Mouse (Mus musculus): ENCODE data around the gene Zfp386.
"Not testable (repeated sequence)": the region's sequence is repeated elsewhere in the genome, so short reads cannot be mapped to it uniquely, and the experiment has no call there.

Zfp386 gene

GRCm38 (mm10) chr12:116047440-116048377, at the start of gene Zfp386:
Gene Zfp386, plus strand, starts transcription at chr12:116047724.
- DNase-seq (ENCODE audit: low read depth, low spot score): peak; percentile 99

- DNase-seq (ENCODE audit: low read depth, low spot score): not testable (repeated sequence)
These were observed 47.7 kb upstream of the Zfp386 start for GRCm38 (mm10) chr12:115999784-116000183.

- DNase-seq (ENCODE audit: low read depth, low spot score): not testable (repeated sequence)
These were observed 44.6 kb upstream of the Zfp386 start for GRCm38 (mm10) chr12:116002946-116003345.

- DNase-seq (ENCODE audit: low read depth, low spot score): no peak
These were observed 36.7 kb upstream of the Zfp386 start for GRCm38 (mm10) chr12:116010812-116011211.

GRCm38 (mm10) chr12:116028095-116028494, 19.4 kb upstream of the Zfp386 start:
- no peak for DNase-seq (ENCODE audit: low read depth, low spot score)

- no peak for DNase-seq (ENCODE audit: low read depth, low spot score)
These were observed 12.2 kb upstream of the Zfp386 start for GRCm38 (mm10) chr12:116035346-116035745.

GRCm38 (mm10) chr12:116044785-116045184, 2.7 kb upstream of the Zfp386 start:
- no peak for DNase-seq (ENCODE audit: low read depth, low spot score)

- no peak for DNase-seq (ENCODE audit: low read depth, low spot score)
These were observed 1.2 kb downstream of the Zfp386 start for GRCm38 (mm10) chr12:116048766-116049165.

- no peak for DNase-seq (ENCODE audit: low read depth, low spot score)
These were observed 1.7 kb downstream of the Zfp386 start for GRCm38 (mm10) chr12:116049236-116049635.

- peak; percentile 59 for DNase-seq (ENCODE audit: low read depth, low spot score)
These were observed 2.2 kb downstream of the Zfp386 start for GRCm38 (mm10) chr12:116049701-116050100.

GRCm38 (mm10) chr12:116054342-116054741, 6.8 kb downstream of the Zfp386 start:
- DNase-seq (ENCODE audit: low read depth, low spot score): no peak

GRCm38 (mm10) chr12:116056112-116056511, 8.6 kb downstream of the Zfp386 start:
- DNase-seq (ENCODE audit: low read depth, low spot score): no peak

- no peak for DNase-seq (ENCODE audit: low read depth, low spot score)
These were observed 14.2 kb downstream of the Zfp386 start for GRCm38 (mm10) chr12:116061561-116062193.

GRCm38 (mm10) chr12:116062194-116062583, 14.7 kb downstream of the Zfp386 start:
- DNase-seq (ENCODE audit: low read depth, low spot score): no peak

GRCm38 (mm10) chr12:116063020-116063419, 15.5 kb downstream of the Zfp386 start:
- no peak for DNase-seq (ENCODE audit: low read depth, low spot score)

GRCm38 (mm10) chr12:116071023-116071422, 23.5 kb downstream of the Zfp386 start:
- DNase-seq (ENCODE audit: low read depth, low spot score): peak; percentile 74

- DNase-seq (ENCODE audit: low read depth, low spot score): peak; percentile 62
These were observed 29.7 kb downstream of the Zfp386 start, which contains the start of gene Vipr2 for GRCm38 (mm10) chr12:116077074-116077854. Gene Vipr2, plus strand, starts transcription at chr12:116077726.

- DNase-seq (ENCODE audit: low read depth, low spot score): no peak
These were observed 30.4 kb downstream of the Zfp386 start for GRCm38 (mm10) chr12:116077855-116078366.

GRCm38 (mm10) chr12:116083125-116083524, 35.6 kb downstream of the Zfp386 start:
- no peak for DNase-seq (ENCODE audit: low read depth, low spot score)

GRCm38 (mm10) chr12:116084294-116084693, 36.8 kb downstream of the Zfp386 start:
- DNase-seq (ENCODE audit: low read depth, low spot score): no peak

GRCm38 (mm10) chr12:116086951-116087600, 39.6 kb downstream of the Zfp386 start:
- DNase-seq (ENCODE audit: low read depth, low spot score): peak; percentile 69
